Mouse (Mus musculus) ES-Bruce4 (cell line): ENCODE results near the gene Ndufaf1.

Experiments
- CTCF ChIP-seq: IDR thresholded peaks from one replicate; pipeline ENCODE4 v1.8.1; 2011; ENCODE audit warnings: low read depth, low read length
- EP300 ChIP-seq: IDR thresholded peaks from 2 replicates; pipeline ENCODE4 v1.6.1; 2011; ENCODE audit warnings: low read depth, low read length; ENCODE audit not compliant: insufficient read depth
- POLR2A ChIP-seq: IDR thresholded peaks from one replicate; pipeline ENCODE4 v1.8.1; 2011; ENCODE audit warnings: low read length; ENCODE audit not compliant: insufficient read depth

GRCm38 (mm10) chr2:119617841-119618198, 44.8 kb downstream of the Ndufaf1 start:
- TF ChIP-seq CTCF (no peak), POLR2A (no peak), EP300 (no peak)
